Mouse (Mus musculus) lung, postnatal 36 days (tissue): ENCODE measurements around the gene Ercc2.

Experiments used
- DNase-seq: peaks from one replicate; pipeline ENCODE4 v3.0.0; 2022; ENCODE audit warnings: mixed read lengths

The Ercc2 gene

GRCm38 (mm10) chr7:19381377-19382165, at the start of gene Ercc2:
Ercc2 (plus strand) TSS chr7:19382010.
- DNase-seq, result peak; percentile 99

- peak; percentile 82 for DNase-seq
Observed at GRCm38 (mm10) chr7:19332709-19333352, 49.0 kb upstream of the Ercc2 start.

GRCm38 (mm10) chr7:19335583-19335982, 46.2 kb upstream of the Ercc2 start:
- DNase-seq, result peak; percentile 44

- DNase-seq, result no peak
Observed at GRCm38 (mm10) chr7:19337122-19337521, 44.7 kb upstream of the Ercc2 start.

GRCm38 (mm10) chr7:19338060-19338459, 43.8 kb upstream of the Ercc2 start:
- DNase-seq, result peak; percentile 55

GRCm38 (mm10) chr7:19338596-19338995, 43.2 kb upstream of the Ercc2 start:
- DNase-seq, result no peak

- no peak for DNase-seq
Observed at GRCm38 (mm10) chr7:19341250-19341649, 40.6 kb upstream of the Ercc2 start.

- DNase-seq, result no peak
Observed at GRCm38 (mm10) chr7:19341761-19342409, 39.9 kb upstream of the Ercc2 start.

GRCm38 (mm10) chr7:19342481-19343027, 39.3 kb upstream of the Ercc2 start:
- DNase-seq, result peak; percentile 92

- DNase-seq, result peak; percentile 85
Observed at GRCm38 (mm10) chr7:19343210-19343808, 38.5 kb upstream of the Ercc2 start.

- no peak for DNase-seq
Observed at GRCm38 (mm10) chr7:19344237-19344847, 37.5 kb upstream of the Ercc2 start, which contains the start of gene Ercc1. Ercc1 (plus strand) TSS chr7:19344778.

- peak; percentile 97 for DNase-seq
Observed at GRCm38 (mm10) chr7:19344938-19345471, 36.8 kb upstream of the Ercc2 start.

- no peak for DNase-seq
Observed at GRCm38 (mm10) chr7:19349188-19349915, 32.5 kb upstream of the Ercc2 start.

GRCm38 (mm10) chr7:19350221-19350620, 31.6 kb upstream of the Ercc2 start:
- DNase-seq, result no peak

- DNase-seq, result no peak
Observed at GRCm38 (mm10) chr7:19354991-19355390, 26.8 kb upstream of the Ercc2 start.

- no peak for DNase-seq
Observed at GRCm38 (mm10) chr7:19356311-19356710, 25.5 kb upstream of the Ercc2 start.

- DNase-seq, result no peak
Observed at GRCm38 (mm10) chr7:19357381-19358375, 24.1 kb upstream of the Ercc2 start.

- no peak for DNase-seq
Observed at GRCm38 (mm10) chr7:19358634-19359033, 23.2 kb upstream of the Ercc2 start.

- peak; percentile 91 for DNase-seq
Observed at GRCm38 (mm10) chr7:19359299-19359891, 22.4 kb upstream of the Ercc2 start, which contains the start of the genes Cd3eap and Ppp1r13l. Cd3eap (minus strand) TSS chr7:19359483. Ppp1r13l (plus strand) TSS chr7:19359749.
